Mouse (Mus musculus) olfactory bulb, adult 2 months (tissue): ENCODE results near the gene 2310030G06Rik. TPM values are rescaled to one million over a fixed set of nuclear protein-coding genes. Genes with fewer than 3 reads are reported as not detected.

ENCODE experiments used
- H3K27ac ChIP-seq: fragments of 200-500 bp; 2 replicates; pipeline ENCODE4 v1.5.1; 2012; ENCODE audit warnings: low read depth, low read length; ENCODE audit not compliant: insufficient read depth
- H3K4me1 ChIP-seq: fragments of 200-500 bp; 2 replicates; pipeline ENCODE4 v1.6.1; 2012; ENCODE audit warnings: low read length; ENCODE audit not compliant: control insufficient read depth, insufficient read depth
- H3K4me3 ChIP-seq: fragments of 200-500 bp; 2 replicates; pipeline ENCODE4 v1.5.1; 2012; ENCODE audit warnings: mild to moderate bottlenecking, low read depth, low read length, moderate library complexity; ENCODE audit not compliant: insufficient read depth
- CTCF ChIP-seq: fragments of 200-500 bp; IDR thresholded peaks from 2 replicates; pipeline ENCODE4 v1.5.1; 2012; ENCODE audit warnings: low read depth, mild to moderate bottlenecking, low read length, moderate library complexity; ENCODE audit not compliant: insufficient read depth
- POLR2A ChIP-seq: fragments of 200-500 bp; IDR thresholded peaks from 2 replicates; pipeline ENCODE4 v1.6.1; 2012; ENCODE audit warnings: mild to moderate bottlenecking, low read depth, low read length, moderate library complexity; ENCODE audit not compliant: insufficient read depth
- WGBS: fragments of 180-500 bp; shearing (Covaris S2); methylation state at CpG from one replicate; pipeline ENCODE4 v1.1.7; 2018; 5-methylcytosine and 5-hydroxymethylcytosine counted together
- polyA plus RNA-seq: library from polyadenylated mRNA; stranded (reverse); fragments of >200 nt; gene quantifications from 2 replicates; pipeline ENCODE4 v1.2.4, GENCODE M21; 2012; ENCODE audit warnings: low replicate concordance; ENCODE audit not compliant: missing spikeins, insufficient read depth, insufficient read length

The 2310030G06Rik gene
- polyA plus RNA-seq, 1 experiment, result not detected

GRCm38 (mm10) chr9:50768107-50769002 is 22.0 kb upstream of the 2310030G06Rik start, which contains the start of gene Fdxacb1:
Gene Fdxacb1, plus strand, starts transcription at chr9:50768236.
- 3% methylated on average over 59 of the region's 59 CpGs for WGBS
- TF ChIP-seq POLR2A (no peak; the same call in 1 of the 2 replicates), CTCF (peak; percentile 95)

GRCm38 (mm10) chr9:50767531-50768106 is 21.3 kb upstream of the 2310030G06Rik start:
- no peak; the same call in 1 of the 2 replicates for TF ChIP-seq POLR2A
- no peak for TF ChIP-seq CTCF
- 2% methylated on average over 17 of the region's 17 CpGs for WGBS
- Histone ChIP-seq H3K4me3 (peak overlapping the region; percentile 71), H3K27ac (peak overlapping the region; percentile 68), H3K4me1 (peaks cover 3% of the 10 kb centered on the region; the same call in 1 of the 2 replicates)

More at GRCm38 (mm10) chr9:50768107-50769002, 22.0 kb upstream of the 2310030G06Rik start, which contains the start of gene Fdxacb1:
- H3K4me3 ChIP-seq, result peak within 1 kb of the TSS; percentile 71
- H3K27ac ChIP-seq, result peak within 1 kb of the TSS; percentile 78
- peaks cover 3% of the 10 kb centered on the region; the same call in 1 of the 2 replicates for H3K4me1 ChIP-seq

GRCm38 (mm10) chr9:50763331-50763730 is 17.0 kb upstream of the 2310030G06Rik start:
- no peak for TF ChIP-seq CTCF
- no peak for TF ChIP-seq POLR2A
- Histone ChIP-seq H3K4me1 (no peaks in the 10 kb centered on the region), H3K27ac (no peak overlapping the region), H3K4me3 (no peak overlapping the region)
- 73% methylated on average over 1 of the region's 1 CpGs for WGBS

GRCm38 (mm10) chr9:50761520-50762243 is 15.3 kb upstream of the 2310030G06Rik start:
- Histone ChIP-seq H3K4me3 (no peak overlapping the region), H3K4me1 (no peaks in the 10 kb centered on the region), H3K27ac (no peak overlapping the region)
- 66% methylated on average over 6 of the region's 6 CpGs for whole genome bisulfite sequencing
- TF ChIP-seq POLR2A, result no peak
- no peak for TF ChIP-seq CTCF

- peaks cover 7% of the 10 kb centered on the region for H3K4me1 ChIP-seq
- WGBS, result 44% methylated on average over 5 of the region's 5 CpGs
- H3K4me3 ChIP-seq, result no peak overlapping the region
- no peak overlapping the region for H3K27ac ChIP-seq
- TF ChIP-seq POLR2A (no peak), CTCF (no peak)
These were observed 10.4 kb upstream of the 2310030G06Rik start for GRCm38 (mm10) chr9:50756711-50757110.

GRCm38 (mm10) chr9:50753947-50754346 is 7.6 kb upstream of the 2310030G06Rik start:
- WGBS, result 60% methylated on average over 7 of the region's 7 CpGs
- 0 out of 2 replicates have a peak overlapping the region, but pooled peaks have one; percentile 43 for H3K27ac ChIP-seq
- TF ChIP-seq POLR2A, result no peak
- no peak for TF ChIP-seq CTCF
- H3K4me1 ChIP-seq, result peaks cover 8% of the 10 kb centered on the region
- no peak overlapping the region for H3K4me3 ChIP-seq

GRCm38 (mm10) chr9:50752784-50753615 is 6.7 kb upstream of the 2310030G06Rik start:
- H3K4me3 ChIP-seq, result peak overlapping the region; percentile 17; the same call in 1 of the 2 replicates

GRCm38 (mm10) chr9:50752054-50752602 is 5.8 kb upstream of the 2310030G06Rik start, which contains the start of gene Hspb2:
Gene Hspb2, minus strand, starts transcription at chr9:50752354.
- TF ChIP-seq POLR2A (no peak), CTCF (no peak)
- WGBS, result 48% methylated on average over 14 of the region's 14 CpGs
- Histone ChIP-seq H3K4me3 (peak within 1 kb of the TSS; percentile 17; the same call in 1 of the 2 replicates), H3K4me1 (peaks cover 8% of the 10 kb centered on the region), H3K27ac (peak within 1 kb of the TSS; percentile 43)

More at GRCm38 (mm10) chr9:50752784-50753615, 6.7 kb upstream of the 2310030G06Rik start:
- Histone ChIP-seq H3K4me1 (peaks cover 8% of the 10 kb centered on the region), H3K27ac (peak overlapping the region; percentile 43)
- WGBS, result 61% methylated on average over 17 of the region's 17 CpGs
- TF ChIP-seq POLR2A, result no peak
- TF ChIP-seq CTCF, result no peak
